Mouse (Mus musculus): Measurements from ENCODE around the gene Helb.

Helb gene

DNA sequence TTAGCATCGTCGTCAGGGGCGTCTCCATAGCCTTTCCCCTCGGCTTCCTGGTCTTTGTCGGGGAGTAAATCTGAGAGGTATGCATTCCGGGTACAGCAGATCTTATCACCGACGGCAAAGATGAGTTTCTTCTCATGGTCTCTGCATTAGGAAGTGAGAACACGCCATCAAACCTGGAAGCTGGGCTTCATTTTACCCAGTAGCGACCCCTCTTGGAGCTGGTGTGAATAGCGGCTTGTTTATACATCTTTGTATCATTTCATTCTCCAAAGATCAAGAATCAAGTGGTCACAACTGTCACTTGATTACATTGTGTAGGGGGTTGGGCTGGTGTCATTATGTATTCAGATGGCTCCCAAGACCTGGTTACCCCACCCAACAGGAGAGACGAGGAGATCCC lies 20.2 kb downstream of the Helb start:
- DNase-seq (ENCODE audit: low read depth): no peak

GRCm38 (mm10) chr10:120077850-120078249 lies 34.9 kb downstream of the Helb start:
- DNase-seq (ENCODE audit: low read depth): no peak

- DNase-seq (ENCODE audit: low read depth): no peak
Measured at GRCm38 (mm10) chr10:120066319-120066718, 46.5 kb downstream of the Helb start.

DNA sequence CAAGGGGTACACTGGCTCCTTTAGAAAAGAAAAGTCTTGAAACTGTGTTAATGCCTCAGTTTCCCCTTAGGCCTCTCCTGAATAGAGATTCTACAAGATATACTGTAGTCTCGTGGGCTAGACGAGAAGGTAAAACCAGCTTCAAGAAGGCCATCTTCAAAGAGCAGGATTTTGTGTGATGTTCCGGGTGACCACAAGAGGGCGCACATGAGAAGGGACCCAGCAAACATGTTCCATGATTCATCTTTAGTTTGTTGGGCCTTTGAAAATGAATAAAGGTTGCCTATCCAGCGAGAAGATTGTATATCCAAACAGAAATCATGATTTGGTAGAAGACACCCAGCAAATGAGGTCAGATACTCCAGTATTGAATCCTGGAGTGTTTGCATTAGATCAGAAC lies 48.4 kb downstream of the Helb start:
- DNase-seq (ENCODE audit: low read depth): peak; percentile 38

- no peak for DNase-seq (ENCODE audit: low read depth)
Measured at GRCm38 (mm10) chr10:120061238-120062130, 51.3 kb downstream of the Helb start.

DNA sequence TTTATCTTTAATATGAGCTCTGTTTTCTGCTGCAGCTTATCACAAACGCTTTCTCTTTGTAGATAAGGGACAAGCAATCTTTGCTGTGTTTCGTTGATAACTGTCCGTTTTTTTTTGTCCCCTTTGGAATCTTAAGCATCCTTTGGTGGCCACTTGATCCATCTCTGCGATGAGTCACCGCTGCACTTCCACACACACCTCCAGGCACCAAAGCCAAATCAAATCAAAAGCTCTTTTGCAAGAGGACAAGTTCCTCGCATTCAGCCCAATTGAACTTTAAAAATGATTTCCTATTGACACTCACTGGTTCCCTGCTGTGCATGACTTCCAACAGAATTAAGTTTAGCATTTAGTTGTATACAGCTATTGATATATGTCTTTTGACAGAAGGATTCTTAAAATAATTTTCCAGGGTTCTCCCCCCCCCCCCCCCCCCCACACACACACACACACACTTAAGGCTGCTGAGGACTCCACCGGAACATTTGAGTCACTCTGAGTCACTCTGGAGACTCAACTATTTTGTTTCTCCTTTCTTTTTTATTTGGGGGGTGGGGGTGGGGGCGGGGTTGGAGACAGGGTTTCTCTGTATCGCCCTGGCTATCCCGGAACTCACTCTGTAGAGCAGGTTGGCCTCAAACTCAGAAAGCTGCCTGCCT lies 52.1 kb downstream of the Helb start:
- no peak for DNase-seq (ENCODE audit: low read depth)

- DNase-seq (ENCODE audit: low read depth): no peak
Measured at GRCm38 (mm10) chr10:120044714-120045234, 68.0 kb downstream of the Helb start.

DNA sequence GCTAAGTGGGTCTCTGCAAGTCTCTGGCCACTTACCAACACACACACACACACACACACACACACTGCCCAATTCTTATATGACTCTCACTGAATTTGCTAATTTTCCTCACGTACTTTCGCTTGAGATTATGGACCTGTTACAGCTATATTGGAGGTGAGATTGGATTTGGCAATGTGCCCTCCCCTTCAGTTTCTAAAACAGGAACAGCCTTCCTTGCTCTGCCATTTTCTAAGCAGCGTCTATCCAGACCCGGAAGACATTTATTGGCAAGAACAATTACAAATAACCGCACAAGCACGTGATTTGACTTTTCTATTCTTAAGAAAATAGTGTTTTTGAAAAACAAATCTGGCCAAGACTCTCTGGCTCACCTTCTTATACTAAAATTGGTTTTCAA lies 68.5 kb downstream of the Helb start:
- DNase-seq (ENCODE audit: low read depth): no peak

DNA sequence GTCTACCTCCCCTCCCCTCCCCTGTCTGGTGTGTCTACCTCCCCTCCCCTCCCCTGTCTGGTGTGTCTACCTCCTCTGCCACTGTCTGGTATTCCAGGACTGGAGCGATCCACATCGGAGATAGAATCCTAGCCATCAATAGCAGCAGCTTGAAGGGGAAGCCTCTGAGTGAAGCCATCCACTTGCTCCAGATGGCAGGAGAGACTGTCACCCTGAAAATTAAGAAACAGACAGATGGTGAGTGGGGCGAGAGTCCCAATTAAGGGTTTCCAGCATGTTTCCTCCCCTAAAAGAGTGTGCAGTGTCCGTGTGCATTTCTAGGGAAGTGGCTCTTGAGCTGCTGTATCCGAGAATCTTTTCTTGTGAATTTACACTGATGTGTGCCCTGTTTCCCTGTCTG lies 74.6 kb downstream of the Helb start:
- no peak for DNase-seq (ENCODE audit: low read depth)

GRCm38 (mm10) chr10:120035824-120036223 lies 77.0 kb downstream of the Helb start:
- no peak for DNase-seq (ENCODE audit: low read depth)

GRCm38 (mm10) chr10:120035211-120035733 lies 77.5 kb downstream of the Helb start:
- DNase-seq (ENCODE audit: low read depth): no peak

- DNase-seq (ENCODE audit: low read depth): no peak
Measured at GRCm38 (mm10) chr10:120033866-120034265, 78.9 kb downstream of the Helb start.
